Mouse (Mus musculus) heart, adult 2 months (tissue): ENCODE results near the gene Mapk10. TPM values are rescaled to one million over a fixed set of nuclear protein-coding genes. Genes with fewer than 3 reads are reported as not detected.

Source experiments
- DNase-seq, 2 experiments: peaks; one replicate each; pipeline ENCODE4 v3.0.0; 2021
- H3K27ac ChIP-seq: fragments of 200-600 bp; 2 replicates; pipeline ENCODE4 v1.8.1; 2022
- H3K27me3 ChIP-seq: fragments of 200-500 bp; 2 replicates; pipeline ENCODE4 v1.6.1; 2012; ENCODE audit warnings: mild to moderate bottlenecking, low read length, inconsistent platforms, mixed read lengths; ENCODE audit not compliant: control insufficient read depth, insufficient read depth
- H3K36me3 ChIP-seq: fragments of 200-500 bp; 2 replicates; pipeline ENCODE4 v1.6.1; 2012; ENCODE audit warnings: low read length, inconsistent platforms; ENCODE audit not compliant: control insufficient read depth, insufficient read depth
- H3K4me1 ChIP-seq: fragments of 200-500 bp; 2 replicates; pipeline ENCODE4 v1.6.1; 2011; ENCODE audit warnings: low read length; ENCODE audit not compliant: control insufficient read depth, insufficient read depth
- H3K4me3 ChIP-seq: fragments of 200-600 bp; 2 replicates; pipeline ENCODE4 v1.8.1; 2022
- H3K79me2 ChIP-seq: fragments of 200-500 bp; replicated peaks from 2 replicates; pipeline ENCODE4 v1.6.1; 2012; ENCODE audit warnings: mild to moderate bottlenecking, inconsistent platforms, low read length, moderate library complexity, mixed read lengths; ENCODE audit not compliant: control insufficient read depth, insufficient read depth
- H3K9ac ChIP-seq: fragments of 200-500 bp; 2 replicates; pipeline ENCODE4 v1.6.1; 2012; ENCODE audit warnings: low read depth, mild to moderate bottlenecking, control low read depth, inconsistent platforms, low read length, mixed read lengths
- CTCF ChIP-seq: fragments of 200-600 bp; IDR thresholded peaks from 2 replicates; pipeline ENCODE4 v1.8.1; 2022; ENCODE audit warnings: antibody characterized with exemption, mild to moderate bottlenecking, moderate library complexity
- EP300 ChIP-seq: fragments of 200-500 bp; IDR thresholded peaks from 2 replicates; pipeline ENCODE4 v1.6.1; 2011; ENCODE audit warnings: low read depth, low read length, control low read depth; ENCODE audit not compliant: insufficient read depth
- POLR2A ChIP-seq: fragments of 200-500 bp; IDR thresholded peaks from 2 replicates; pipeline ENCODE4 v1.6.1; 2011; ENCODE audit warnings: mild to moderate bottlenecking, low read depth, low read length, control low read depth; ENCODE audit not compliant: insufficient read depth
- WGBS: fragments of 180-500 bp; shearing (Covaris S2); methylation state at CpG from one replicate; pipeline ENCODE4 v1.1.7; 2018; 5-methylcytosine and 5-hydroxymethylcytosine counted together
- intact Hi-C: fragments of 180-260 bp; cut with DNase I; formaldehyde crosslinking; loops from one replicate; pipeline ENCODE4 v1.15.1; 2025
- polyA plus RNA-seq: library from polyadenylated mRNA; depleted of rRNA; stranded (reverse); fragments of >200 nt; gene quantifications from 2 replicates; pipeline ENCODE4 v1.2.3, GENCODE M21; 2012
- total RNA-seq, 2 experiments: library from RNA; stranded (reverse); gene quantifications; 2 replicates each; pipeline ENCODE4 v1.2.3; 2021

Mapk10 gene
- total and polyA plus RNA-seq, 3 experiments = 5.8 to 32.0 (median 25.7) TPM

DNA sequence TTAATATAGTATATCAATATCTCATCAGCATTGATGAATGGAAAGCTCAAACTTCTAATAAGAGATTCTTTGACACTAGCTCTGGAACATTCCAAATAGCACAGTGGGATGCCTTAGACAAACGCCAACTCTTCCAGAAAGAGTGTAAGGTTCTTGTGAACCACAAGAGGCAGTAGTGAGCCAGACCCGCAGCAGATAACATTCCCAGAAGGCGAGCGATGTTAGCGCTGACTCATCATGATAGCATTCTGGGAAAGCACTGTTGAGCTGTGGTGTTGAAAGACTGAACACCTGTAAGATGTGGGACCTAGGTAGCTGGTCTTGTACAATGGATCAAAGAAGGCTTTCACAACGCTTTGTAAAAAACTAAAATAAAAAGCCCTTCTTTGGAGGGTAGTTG, 78.3 kb downstream of the Mapk10 start:
- H3K36me3 ChIP-seq = no peaks in the 10 kb centered on the region
- H3K79me2 ChIP-seq = no peaks in the 10 kb centered on the region
- no peaks in the 10 kb centered on the region for H3K4me1 ChIP-seq
- H3K9ac ChIP-seq = no peak overlapping the region
- TF ChIP-seq CTCF (peak; percentile 56), EP300 (no peak)
- intact Hi-C loops = no loop called here
- no peak overlapping the region for H3K4me3 ChIP-seq
- H3K27me3 ChIP-seq = no peaks in the 10 kb centered on the region
- no peak overlapping the region for H3K27ac ChIP-seq
- no peak for DNase-seq
- 57% methylated on average over 6 of the region's 6 CpGs for WGBS

DNA sequence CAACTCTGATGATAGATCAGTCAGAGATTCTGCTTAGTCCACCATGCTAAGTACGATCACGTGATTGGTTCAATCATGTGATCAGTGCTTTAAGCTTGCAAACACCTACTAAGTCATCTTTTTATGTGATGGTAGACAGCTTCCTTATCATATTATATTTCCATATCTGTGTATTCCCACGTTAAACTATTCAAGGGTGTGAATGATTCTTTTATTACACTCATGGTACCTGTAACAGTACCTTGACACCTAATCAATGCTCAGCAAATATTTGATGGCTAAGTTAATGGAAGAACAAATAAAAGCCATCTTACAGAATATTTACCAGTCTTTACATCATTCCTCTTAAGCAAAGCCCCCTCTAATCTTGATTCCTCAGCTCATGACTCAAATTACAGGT, 91.5 kb downstream of the Mapk10 start:
- no peak overlapping the region for H3K4me3 ChIP-seq
- intact Hi-C loops = no loop called here
- 81% methylated on average over 3 of the region's 3 CpGs for whole genome bisulfite sequencing

DNA sequence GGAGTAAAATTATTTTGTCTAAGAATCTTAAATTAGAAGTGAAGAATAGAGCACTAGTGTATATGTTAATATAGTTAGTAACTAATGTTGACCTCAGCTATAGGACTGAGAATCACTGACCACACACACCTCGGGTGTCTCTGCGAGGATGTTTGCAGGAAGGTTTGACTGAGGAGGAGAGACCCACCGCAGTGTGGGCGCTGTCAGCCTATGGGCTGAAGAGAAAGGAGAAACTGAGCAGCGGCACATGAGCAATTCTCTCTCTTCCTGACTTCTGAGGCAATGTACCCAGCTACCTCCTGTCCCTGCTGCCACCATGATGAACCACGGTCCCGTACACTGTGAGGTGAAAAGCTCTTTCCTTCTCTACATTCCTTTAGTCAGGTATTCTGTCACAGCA, 95.6 kb downstream of the Mapk10 start:
- H3K36me3 ChIP-seq = no peaks in the 10 kb centered on the region
- no peak overlapping the region for H3K9ac ChIP-seq
- H3K79me2 ChIP-seq = no peaks in the 10 kb centered on the region
- DNase-seq = no peak
- no peak overlapping the region for H3K27ac ChIP-seq
- no peaks in the 10 kb centered on the region for H3K27me3 ChIP-seq
- no peaks in the 10 kb centered on the region for H3K4me1 ChIP-seq
- H3K4me3 ChIP-seq = no peak overlapping the region
- TF ChIP-seq EP300 (no peak), POLR2A (no peak), CTCF (no peak)
- intact Hi-C loops = no loop called here
- 87% methylated on average over 7 of the region's 7 CpGs for WGBS

More for the DNA sequence above, 91.5 kb downstream of the Mapk10 start:
- H3K79me2 ChIP-seq = no peaks in the 10 kb centered on the region; the same call in 1 of the 2 replicates
- DNase-seq = no peak
- H3K27ac ChIP-seq = no peak overlapping the region
- no peaks in the 10 kb centered on the region for H3K36me3 ChIP-seq
- no peak overlapping the region for H3K9ac ChIP-seq
- TF ChIP-seq POLR2A (no peak), CTCF (no peak), EP300 (no peak)
- no peaks in the 10 kb centered on the region for H3K4me1 ChIP-seq
- H3K27me3 ChIP-seq = no peaks in the 10 kb centered on the region

DNA sequence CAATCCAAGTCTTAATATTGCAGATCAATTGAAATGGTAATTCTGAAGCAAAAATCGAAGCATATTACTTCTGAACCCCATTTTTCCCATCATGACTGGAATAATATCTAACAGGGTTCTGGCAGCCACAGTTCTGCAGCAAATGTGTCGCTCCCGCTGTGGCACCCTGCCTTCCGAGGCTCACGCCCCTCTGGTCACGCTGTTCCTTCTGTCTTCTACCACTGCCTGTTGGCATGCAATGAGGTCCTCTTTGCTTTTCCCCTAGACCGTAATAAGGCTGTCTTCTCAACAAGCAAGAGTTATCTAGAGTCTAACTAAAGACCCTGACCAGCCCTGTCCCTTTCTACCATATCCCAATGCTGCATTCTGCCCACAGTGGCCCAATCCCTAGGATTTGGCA, 98.7 kb downstream of the Mapk10 start:
- Histone ChIP-seq H3K36me3 (no peaks in the 10 kb centered on the region), H3K4me1 (no peaks in the 10 kb centered on the region), H3K9ac (no peak overlapping the region), H3K79me2 (no peaks in the 10 kb centered on the region), H3K4me3 (no peak overlapping the region), H3K27ac (no peak overlapping the region), H3K27me3 (no peaks in the 10 kb centered on the region)
- DNase-seq = no peak
- 85% methylated on average over 7 of the region's 7 CpGs for WGBS
- intact Hi-C loops = no loop called here
- no peak for TF ChIP-seq CTCF
- TF ChIP-seq EP300 = no peak
- TF ChIP-seq POLR2A = no peak

DNA sequence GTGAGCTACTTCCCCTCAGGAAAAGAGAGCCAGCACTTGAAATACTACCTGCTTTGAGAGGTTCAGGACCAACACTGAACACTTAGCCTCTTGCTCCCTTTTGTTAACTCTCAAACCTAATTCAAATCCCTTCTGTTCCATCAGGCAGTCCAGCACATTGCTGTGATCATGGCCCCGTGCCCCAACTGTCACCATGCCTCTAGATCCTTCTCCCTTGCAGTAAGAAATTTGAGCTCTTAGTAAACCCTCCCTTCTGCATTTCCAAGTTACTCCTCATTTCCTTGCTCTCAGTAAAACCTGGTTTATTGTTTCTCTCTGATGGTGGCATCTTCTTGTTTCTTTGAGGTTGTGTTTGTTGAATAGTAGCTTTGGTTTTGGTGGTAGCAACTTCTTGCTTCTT, 101.7 kb downstream of the Mapk10 start:
- Histone ChIP-seq H3K36me3 (no peaks in the 10 kb centered on the region), H3K9ac (no peak overlapping the region), H3K27ac (no peak overlapping the region), H3K4me1 (no peaks in the 10 kb centered on the region), H3K4me3 (no peak overlapping the region), H3K79me2 (no peaks in the 10 kb centered on the region), H3K27me3 (no peaks in the 10 kb centered on the region)
- TF ChIP-seq POLR2A (no peak), CTCF (no peak), EP300 (no peak)
- intact Hi-C loops = loop anchor here (10.0 kb wide), 1 partner anchor 105 kb away; the partner anchor contains the start of gene Mapk10
- DNase-seq = no peak
- WGBS = 69% methylated on average over 1 of the region's 1 CpGs

DNA sequence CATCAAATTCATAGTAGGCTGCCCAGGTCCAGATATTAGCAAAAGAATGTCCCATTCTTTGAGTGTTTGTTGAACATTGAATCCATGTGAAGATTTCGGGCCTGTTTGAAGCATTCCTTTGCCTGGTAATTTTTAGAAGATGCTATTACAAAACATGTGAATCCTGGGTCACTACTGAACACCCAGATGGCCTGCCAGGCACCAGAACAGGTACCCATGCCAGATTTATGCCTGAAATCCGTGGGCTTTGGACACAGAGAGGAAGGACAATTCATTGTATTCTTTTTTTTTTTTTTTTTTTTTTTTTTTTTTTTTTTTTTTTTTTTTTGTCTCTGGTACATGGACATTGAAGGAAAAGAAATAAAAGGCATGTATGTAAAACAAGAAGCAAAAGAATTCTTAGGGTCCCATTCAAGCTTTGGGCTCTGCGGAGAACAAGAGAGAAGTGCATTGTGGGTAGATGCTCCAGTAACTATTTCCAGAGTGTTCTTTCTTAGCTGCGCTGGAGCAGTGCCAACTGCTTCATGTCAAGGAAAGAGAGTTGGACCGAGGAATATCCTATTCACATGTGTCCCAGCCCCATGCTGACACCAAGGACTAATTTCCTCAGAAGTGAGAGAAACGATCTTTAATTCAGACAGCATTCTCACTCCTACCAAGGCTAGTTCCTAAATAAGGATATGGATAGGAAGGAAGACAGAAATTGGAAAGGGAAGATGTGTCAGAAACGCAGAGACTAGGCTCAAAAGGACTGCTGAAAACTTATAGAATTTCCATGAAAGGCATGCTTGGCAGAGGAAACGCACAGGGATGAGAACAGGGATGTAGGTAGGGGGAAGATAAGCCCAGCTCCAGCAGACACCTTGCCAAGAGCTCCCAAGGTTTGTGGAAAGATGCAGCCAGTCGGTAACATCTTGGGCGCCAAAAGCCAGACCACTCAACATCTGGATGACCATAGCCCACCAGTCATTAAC, 105.4 kb downstream of the Mapk10 start:
- no peak for TF ChIP-seq CTCF
- no peak for TF ChIP-seq EP300
- no peak for TF ChIP-seq POLR2A
- no peak for DNase-seq
- no peak overlapping the region for H3K4me3 ChIP-seq
- no peaks in the 10 kb centered on the region for H3K79me2 ChIP-seq
- no peak overlapping the region for H3K9ac ChIP-seq
- no peak overlapping the region for H3K27ac ChIP-seq
- H3K36me3 ChIP-seq = no peaks in the 10 kb centered on the region
- intact Hi-C loops = loop anchor here (10.0 kb wide), 1 partner anchor 109 kb away; the partner anchor contains the start of gene Mapk10
- 70% methylated on average over 10 of the region's 10 CpGs for WGBS
- H3K27me3 ChIP-seq = no peaks in the 10 kb centered on the region
- H3K4me1 ChIP-seq = no peaks in the 10 kb centered on the region
